Mouse (Mus musculus) midbrain, embryonic 15.5 days (tissue): ENCODE data around the gene LTO1. TPM values are rescaled to one million over a fixed set of nuclear protein-coding genes. Genes with fewer than 3 reads are reported as not detected.
A peak's percentile ranks its signal among the peaks of the same experiment; 100 is the strongest.

ENCODE experiments used
- ATAC-seq: fragments of 200-750 bp; cut with Nextera tagmentation; replicated peaks from 2 replicates; pipeline ENCODE4 v1.8.0; 2017; ENCODE audit warnings: moderate TSS enrichment
- H3K27ac ChIP-seq: fragments of 300-500 bp; sonication (generic); 2 replicates; pipeline ENCODE4 v1.5.1; 2015; ENCODE audit warnings: mild to moderate bottlenecking, inconsistent platforms
- H3K27me3 ChIP-seq: fragments of 300-500 bp; sonication (generic); replicated peaks from 2 replicates; pipeline ENCODE4 v1.6.1; 2015; ENCODE audit warnings: inconsistent platforms
- H3K36me3 ChIP-seq: fragments of 300-500 bp; sonication (generic); replicated peaks from 2 replicates; pipeline ENCODE4 v1.6.1; 2015; ENCODE audit warnings: inconsistent platforms
- H3K4me1 ChIP-seq: fragments of 300-500 bp; sonication (generic); 2 replicates; pipeline ENCODE4 v1.6.1; 2015; ENCODE audit warnings: inconsistent platforms
- H3K4me2 ChIP-seq: fragments of 300-500 bp; sonication (generic); 2 replicates; pipeline ENCODE4 v1.6.1; 2015; ENCODE audit warnings: inconsistent platforms, mild to moderate bottlenecking, moderate library complexity
- H3K4me3 ChIP-seq: fragments of 300-500 bp; sonication (generic); 2 replicates; pipeline ENCODE4 v1.5.1; 2015; ENCODE audit warnings: mild to moderate bottlenecking, inconsistent platforms
- H3K9ac ChIP-seq: fragments of 300-500 bp; sonication (generic); 2 replicates; pipeline ENCODE4 v1.6.1; 2015; ENCODE audit warnings: mild to moderate bottlenecking, inconsistent platforms
- H3K9me3 ChIP-seq: fragments of 300-500 bp; sonication (generic); 2 replicates; pipeline ENCODE4 v1.6.1; 2016; ENCODE audit warnings: inconsistent platforms
- WGBS: fragments of 180-500 bp; shearing (Covaris S2); methylation state at CpG from one replicate; pipeline ENCODE4 v1.1.7; 2015; ENCODE audit warnings: mixed read lengths; 5-methylcytosine and 5-hydroxymethylcytosine counted together
- polyA plus RNA-seq: library from polyadenylated mRNA; unstranded; fragments of >200 nt; fragmentation: Nextera tagmentation; extraction: Ambion mirVana; gene quantifications from 2 replicates; pipeline ENCODE4 v1.2.1, GENCODE M21; 2015

LTO1 gene
- polyA plus RNA-seq, 1 experiment from 2014 or later: 33.6 TPM

DNA sequence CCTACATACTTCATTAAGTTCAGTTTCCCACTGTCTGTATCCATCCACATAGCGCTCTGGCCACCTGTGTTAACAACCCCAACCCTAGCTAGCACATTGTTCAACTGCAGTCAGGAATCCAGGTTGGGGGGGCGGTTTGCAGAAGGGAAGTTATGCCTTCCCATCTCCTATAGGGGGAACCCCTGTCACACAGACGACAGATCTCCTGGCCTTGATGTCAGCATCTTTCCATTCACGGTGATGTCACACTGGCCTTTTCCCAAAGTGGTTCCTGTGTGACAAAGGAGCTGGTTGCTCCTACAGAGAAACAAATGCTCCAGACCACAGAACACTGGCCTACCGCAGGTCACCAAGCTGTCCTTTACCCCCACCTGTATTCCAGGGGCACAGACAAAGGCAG, 20.7 kb downstream of the LTO1 start:
- H3K9ac ChIP-seq: no peak overlapping the region
- 49% methylated on average over 5 of the region's 5 CpGs for WGBS
- H3K9me3 ChIP-seq: no peaks in the 10 kb centered on the region
- H3K36me3 ChIP-seq: no peaks in the 10 kb centered on the region
- H3K4me3 ChIP-seq: no peak overlapping the region
- H3K4me2 ChIP-seq: 0 out of 2 replicates have a peak overlapping the region, but pooled peaks have one; percentile 5
- H3K27ac ChIP-seq: peak overlapping the region; percentile 3; the same call in 1 of the 2 replicates
- H3K27me3 ChIP-seq: peaks cover 20% of the 10 kb centered on the region
- H3K4me1 ChIP-seq: peaks cover 43% of the 10 kb centered on the region
- ATAC-seq: no peak

- no peaks in the 10 kb centered on the region for H3K9me3 ChIP-seq
- no peak overlapping the region for H3K4me3 ChIP-seq
- 0 out of 2 replicates have a peak overlapping the region, but pooled peaks have one; percentile 96 for H3K4me2 ChIP-seq
- H3K4me1 ChIP-seq: peaks cover 52% of the 10 kb centered on the region
- no peaks in the 10 kb centered on the region for H3K36me3 ChIP-seq
- peaks cover 24% of the 10 kb centered on the region for H3K27me3 ChIP-seq
- H3K9ac ChIP-seq: no peak overlapping the region
- ATAC-seq: no peak
- 81% methylated on average over 4 of the region's 4 CpGs for WGBS
- no peak overlapping the region for H3K27ac ChIP-seq
These were observed 21.5 kb downstream of the LTO1 start for GRCm38 (mm10) chr7:144936311-144936880.

- ATAC-seq: peak; percentile 72
- Histone ChIP-seq H3K4me2 (peak overlapping the region; percentile 96), H3K9ac (peak overlapping the region; percentile 49), H3K36me3 (no peaks in the 10 kb centered on the region), H3K9me3 (no peaks in the 10 kb centered on the region), H3K4me1 (peaks cover 63% of the 10 kb centered on the region), H3K27me3 (peaks cover 35% of the 10 kb centered on the region), H3K27ac (no peak overlapping the region), H3K4me3 (peak overlapping the region; percentile 47)
- WGBS: 2% methylated on average over 20 of the region's 20 CpGs
These were observed 22.6 kb downstream of the LTO1 start for GRCm38 (mm10) chr7:144937490-144937889.

GRCm38 (mm10) chr7:144937899-144938517, 23.1 kb downstream of the LTO1 start:
- ATAC-seq: no peak
- under 1% methylated on average over 39 of the region's 39 CpGs for WGBS
- no peaks in the 10 kb centered on the region for H3K9me3 ChIP-seq

GRCm38 (mm10) chr7:144938661-144939343, 23.9 kb downstream of the LTO1 start:
- WGBS: under 1% methylated on average over 32 of the region's 32 CpGs
- Histone ChIP-seq H3K4me1 (peaks cover 74% of the 10 kb centered on the region), H3K27me3 (peaks cover 42% of the 10 kb centered on the region)

More at GRCm38 (mm10) chr7:144937899-144938517, 23.1 kb downstream of the LTO1 start:
- Histone ChIP-seq H3K4me1 (peaks cover 68% of the 10 kb centered on the region), H3K9ac (peak overlapping the region; percentile 49), H3K27me3 (peaks cover 40% of the 10 kb centered on the region), H3K36me3 (no peaks in the 10 kb centered on the region), H3K27ac (no peak overlapping the region), H3K4me2 (peak overlapping the region; percentile 96), H3K4me3 (peak overlapping the region; percentile 47)

DNA sequence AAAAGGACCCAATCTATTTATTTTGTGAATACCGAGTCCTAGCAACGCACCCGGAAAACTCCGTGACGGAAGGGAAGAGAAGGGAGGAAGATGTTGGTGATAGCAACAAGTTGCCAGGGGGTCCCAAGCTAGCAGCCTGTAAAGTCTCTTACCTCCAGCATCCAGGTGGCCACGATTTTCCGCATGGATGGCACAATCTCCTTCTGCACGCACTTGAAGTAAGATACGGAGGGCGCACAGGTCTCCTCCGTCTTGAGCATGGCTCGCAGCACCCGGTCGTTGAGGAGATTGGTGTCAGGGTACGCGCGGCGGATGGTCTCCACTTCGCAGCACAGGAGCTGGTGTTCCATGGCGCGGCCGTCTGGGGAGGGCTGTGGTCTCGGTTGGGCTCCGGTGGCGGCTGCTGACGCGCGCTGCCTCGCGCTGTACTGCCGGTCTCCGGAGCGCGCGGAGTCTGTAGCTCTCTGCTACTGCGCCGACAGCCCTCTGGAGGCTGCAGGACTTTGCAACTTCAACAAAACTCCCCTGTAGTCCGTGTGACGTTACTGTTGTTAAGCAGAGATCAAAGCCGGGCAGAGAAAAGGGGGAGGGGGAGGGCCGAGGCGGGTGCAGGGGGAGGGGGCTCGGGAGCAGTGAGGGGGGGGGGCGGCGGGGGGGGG, 24.6 kb downstream of the LTO1 start, which contains the start of gene Ccnd1:
Gene Ccnd1, minus strand, starts transcription at position 582 of the 659 bp plus-strand sequence.
- peak within 1 kb of the TSS; percentile 34 for H3K27ac ChIP-seq

More at GRCm38 (mm10) chr7:144938661-144939343, 23.9 kb downstream of the LTO1 start:
- Histone ChIP-seq H3K4me3 (peak overlapping the region; percentile 47), H3K9me3 (no peaks in the 10 kb centered on the region), H3K36me3 (no peaks in the 10 kb centered on the region), H3K9ac (peak overlapping the region; percentile 4), H3K27ac (peak overlapping the region; percentile 34), H3K4me2 (peak overlapping the region; percentile 96)
- ATAC-seq: no peak

DNA sequence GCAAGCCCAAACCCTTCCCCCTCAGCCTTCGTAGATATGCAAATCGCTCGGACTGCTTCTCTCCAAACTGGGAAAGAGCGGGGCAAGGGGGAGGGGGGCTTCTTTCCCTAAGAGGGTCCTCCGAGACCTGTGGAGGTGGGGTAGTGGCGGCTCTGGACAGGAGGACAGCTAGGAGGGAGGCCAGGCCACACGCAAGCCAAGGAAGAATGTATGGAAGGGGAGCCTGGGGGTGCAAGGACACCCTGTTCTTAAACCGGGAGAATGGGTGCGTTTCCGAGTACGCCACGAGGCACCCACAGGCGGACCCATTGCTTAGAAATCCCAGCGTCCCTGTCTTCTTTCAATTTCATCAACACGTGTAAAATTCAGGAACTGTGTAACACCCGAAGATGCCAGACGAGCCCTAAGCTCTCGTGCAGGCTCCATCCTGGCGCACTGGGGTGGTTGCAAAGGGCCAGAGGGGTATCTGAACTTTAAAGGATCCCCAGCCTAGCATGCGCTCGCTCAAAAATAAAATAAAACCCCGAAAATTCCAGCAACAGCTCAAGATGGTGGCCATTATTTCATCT, 25.2 kb downstream of the LTO1 start:
- no peak for ATAC-seq
- Histone ChIP-seq H3K9me3 (no peaks in the 10 kb centered on the region), H3K36me3 (no peaks in the 10 kb centered on the region), H3K27me3 (peaks cover 42% of the 10 kb centered on the region), H3K27ac (peak overlapping the region; percentile 16; the same call in 1 of the 2 replicates), H3K4me1 (peaks cover 74% of the 10 kb centered on the region), H3K4me3 (peak overlapping the region; percentile 47), H3K9ac (no peak overlapping the region), H3K4me2 (peak overlapping the region; percentile 96)
- under 1% methylated on average over 19 of the region's 22 CpGs for WGBS

More for the DNA sequence above, 24.6 kb downstream of the LTO1 start, which contains the start of gene Ccnd1:
- no peaks in the 10 kb centered on the region for H3K36me3 ChIP-seq
- H3K4me1 ChIP-seq: peaks cover 74% of the 10 kb centered on the region
- peaks cover 42% of the 10 kb centered on the region for H3K27me3 ChIP-seq
- H3K9me3 ChIP-seq: no peaks in the 10 kb centered on the region
- peak within 1 kb of the TSS; percentile 96 for H3K4me2 ChIP-seq
- 0% methylated on average over 37 of the region's 45 CpGs for WGBS
- ATAC-seq: peak; percentile 35
- peak within 1 kb of the TSS; percentile 4; the same call in 1 of the 2 replicates for H3K9ac ChIP-seq
- H3K4me3 ChIP-seq: peak within 1 kb of the TSS; percentile 47

DNA sequence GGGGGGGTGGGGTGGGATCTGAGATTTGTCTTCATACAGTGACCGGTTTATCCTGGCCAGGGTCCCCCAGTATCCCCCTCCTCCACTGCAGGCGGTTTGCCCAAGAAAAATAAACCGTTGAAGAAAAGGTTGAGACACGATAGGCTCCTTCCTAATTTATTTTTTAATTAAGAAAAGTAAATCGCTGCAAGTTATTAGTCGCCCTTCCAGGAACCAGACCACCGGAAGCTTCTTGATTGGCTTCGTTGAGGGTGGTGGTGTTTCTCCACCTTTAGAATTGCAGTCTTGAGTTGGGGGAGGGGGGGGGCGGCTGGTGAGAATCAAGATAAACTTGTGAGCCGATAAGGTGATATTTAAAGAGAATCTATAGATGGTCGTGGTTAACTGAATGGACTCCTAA, 25.7 kb downstream of the LTO1 start:
- H3K27ac ChIP-seq: no peak overlapping the region
- no peaks in the 10 kb centered on the region for H3K36me3 ChIP-seq
- H3K9me3 ChIP-seq: no peaks in the 10 kb centered on the region
- H3K27me3 ChIP-seq: peaks cover 42% of the 10 kb centered on the region
- peak overlapping the region; percentile 96 for H3K4me2 ChIP-seq
- H3K9ac ChIP-seq: no peak overlapping the region
- no peak overlapping the region for H3K4me3 ChIP-seq
- H3K4me1 ChIP-seq: peaks cover 72% of the 10 kb centered on the region
- under 1% methylated on average over 11 of the region's 11 CpGs for WGBS
- no peak for ATAC-seq

- no peaks in the 10 kb centered on the region for H3K9me3 ChIP-seq
- WGBS: under 1% methylated on average over 39 of the region's 39 CpGs
- H3K27ac ChIP-seq: peak overlapping the region; percentile 72
- H3K36me3 ChIP-seq: no peaks in the 10 kb centered on the region
- ATAC-seq: peak; percentile 44
- peak overlapping the region; percentile 38; the same call in 1 of the 2 replicates for H3K9ac ChIP-seq
- H3K4me3 ChIP-seq: peak overlapping the region; percentile 45
- peaks cover 66% of the 10 kb centered on the region for H3K4me1 ChIP-seq
- peaks cover 42% of the 10 kb centered on the region for H3K27me3 ChIP-seq
- peak overlapping the region; percentile 96 for H3K4me2 ChIP-seq
These were observed 26.4 kb downstream of the LTO1 start for GRCm38 (mm10) chr7:144941242-144941831.

GRCm38 (mm10) chr7:144942071-144942743, 27.3 kb downstream of the LTO1 start:
- peak overlapping the region; percentile 9; the same call in 1 of the 2 replicates for H3K9ac ChIP-seq
- H3K4me2 ChIP-seq: peak overlapping the region; percentile 96
- no peaks in the 10 kb centered on the region for H3K9me3 ChIP-seq
- no peak for ATAC-seq
- H3K4me1 ChIP-seq: peaks cover 60% of the 10 kb centered on the region
- WGBS: under 1% methylated on average over 35 of the region's 35 CpGs
- H3K27me3 ChIP-seq: peaks cover 42% of the 10 kb centered on the region
- peak overlapping the region; percentile 45 for H3K4me3 ChIP-seq
- H3K36me3 ChIP-seq: no peaks in the 10 kb centered on the region
- H3K27ac ChIP-seq: peak overlapping the region; percentile 28; the same call in 1 of the 2 replicates

- no peak for ATAC-seq
- 0 out of 2 replicates have a peak overlapping the region, but pooled peaks have one; percentile 28 for H3K27ac ChIP-seq
- WGBS: 1% methylated on average over 20 of the region's 20 CpGs
- H3K4me2 ChIP-seq: peak overlapping the region; percentile 96
- peak overlapping the region; percentile 9 for H3K9ac ChIP-seq
- peak overlapping the region; percentile 45 for H3K4me3 ChIP-seq
- no peaks in the 10 kb centered on the region for H3K9me3 ChIP-seq
- no peaks in the 10 kb centered on the region for H3K36me3 ChIP-seq
- H3K4me1 ChIP-seq: peaks cover 58% of the 10 kb centered on the region
- H3K27me3 ChIP-seq: peaks cover 42% of the 10 kb centered on the region
These were observed 27.8 kb downstream of the LTO1 start for GRCm38 (mm10) chr7:144942744-144943135.
